Mouse (Mus musculus): ENCODE measurements at regions not wholly inside any gene's neighbourhood (a gene's known extent, or its start where the extent isn't known, plus 50 kb on each side); places are given as distances from the start of the nearest gene placed in this dataset.

GRCm38 (mm10) chr12:52368034-52368433 is 135.7 kb upstream of the Arhgap5 start:
- no peak for DNase-seq (ENCODE audit: low spot score in 2 of 2)

- no peak for DNase-seq (ENCODE audit: low spot score in 2 of 2)
Measured at GRCm38 (mm10) chr12:52368466-52368865, 135.3 kb upstream of the Arhgap5 start.

GRCm38 (mm10) chr12:52370153-52370710 is 133.5 kb upstream of the Arhgap5 start:
- DNase-seq (ENCODE audit: low spot score in 2 of 2) = peak in 1 of 2 experiments; percentile 25

GRCm38 (mm10) chr12:52375116-52375515 is 128.7 kb upstream of the Arhgap5 start:
- DNase-seq (ENCODE audit: low spot score in 2 of 2) = no peak

GRCm38 (mm10) chr12:52376692-52377462 is 126.9 kb upstream of the Arhgap5 start:
- no peak for DNase-seq (ENCODE audit: low spot score in 2 of 2)

GRCm38 (mm10) chr12:52377463-52377848 is 126.3 kb upstream of the Arhgap5 start:
- DNase-seq (ENCODE audit: low spot score in 2 of 2) = no peak

- DNase-seq (ENCODE audit: low spot score in 2 of 2) = no peak
Measured at GRCm38 (mm10) chr12:52379245-52379644, 124.5 kb upstream of the Arhgap5 start.

- no peak for DNase-seq (ENCODE audit: low spot score in 2 of 2)
Measured at GRCm38 (mm10) chr12:52379960-52380359, 123.8 kb upstream of the Arhgap5 start.

- DNase-seq (ENCODE audit: low spot score in 2 of 2) = no peak
Measured at GRCm38 (mm10) chr12:52381161-52381967, 122.4 kb upstream of the Arhgap5 start.

GRCm38 (mm10) chr12:52381968-52382325 is 121.8 kb upstream of the Arhgap5 start:
- no peak for DNase-seq (ENCODE audit: low spot score in 2 of 2)

- no peak for DNase-seq (ENCODE audit: low spot score in 2 of 2)
Measured at GRCm38 (mm10) chr12:52382832-52383580, 120.8 kb upstream of the Arhgap5 start.

- peak in 1 of 2 experiments; percentile 31 for DNase-seq (ENCODE audit: low spot score in 2 of 2)
Measured at GRCm38 (mm10) chr12:52389552-52389951, 114.2 kb upstream of the Arhgap5 start.

GRCm38 (mm10) chr12:52390242-52390641 is 113.5 kb upstream of the Arhgap5 start:
- DNase-seq (ENCODE audit: low spot score in 2 of 2) = no peak

- no peak for DNase-seq (ENCODE audit: low spot score in 2 of 2)
Measured at GRCm38 (mm10) chr12:52392636-52393035, 111.1 kb upstream of the Arhgap5 start.

GRCm38 (mm10) chr12:52393981-52394718 is 109.6 kb upstream of the Arhgap5 start:
- DNase-seq (ENCODE audit: low spot score in 2 of 2) = no peak

- no peak for DNase-seq (ENCODE audit: low spot score in 2 of 2)
Measured at GRCm38 (mm10) chr12:52394719-52395062, 109.1 kb upstream of the Arhgap5 start.

GRCm38 (mm10) chr12:52395111-52395510 is 108.7 kb upstream of the Arhgap5 start:
- DNase-seq (ENCODE audit: low spot score in 2 of 2) = no peak

GRCm38 (mm10) chr12:52396178-52396841 is 107.5 kb upstream of the Arhgap5 start:
- peak; percentile 33 to 45 for DNase-seq (ENCODE audit: low spot score in 2 of 2)

- no peak for DNase-seq (ENCODE audit: low spot score in 2 of 2)
Measured at GRCm38 (mm10) chr12:52397718-52398510, 105.9 kb upstream of the Arhgap5 start.
